Mouse (Mus musculus) liver (tissue): ENCODE measurements around the gene Cacna2d3.

Source experiments
- DNase-seq: peaks from one replicate; pipeline ENCODE4 v3.0.0-alpha.2; 2020; ENCODE audit warnings: mixed read lengths

The Cacna2d3 gene

GRCm38 (mm10) chr14:29485416-29485815, 236.2 kb downstream of the Cacna2d3 start:
- DNase-seq, result no peak

- DNase-seq, result no peak
These were observed 243.2 kb downstream of the Cacna2d3 start for GRCm38 (mm10) chr14:29478403-29478983.

DNA sequence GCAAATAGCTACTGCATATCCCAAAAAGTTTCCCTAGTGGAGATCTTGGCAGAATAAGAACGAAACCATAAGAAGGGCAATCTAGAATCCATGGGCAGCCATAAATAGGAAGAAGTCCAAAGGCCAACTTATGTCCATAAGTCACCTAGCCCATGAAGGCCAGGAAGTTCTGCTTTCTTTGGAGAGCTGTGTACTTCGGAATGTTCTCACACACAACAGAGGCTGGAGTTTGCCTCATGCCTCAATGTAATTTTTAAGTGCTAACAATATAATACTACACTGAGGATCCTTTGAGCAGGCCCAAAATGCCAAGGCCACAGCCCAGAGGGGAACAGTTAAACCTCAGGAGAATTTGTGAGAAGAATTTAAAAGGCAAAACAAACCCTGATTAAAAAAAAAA, 257.4 kb downstream of the Cacna2d3 start:
- no peak for DNase-seq

DNA sequence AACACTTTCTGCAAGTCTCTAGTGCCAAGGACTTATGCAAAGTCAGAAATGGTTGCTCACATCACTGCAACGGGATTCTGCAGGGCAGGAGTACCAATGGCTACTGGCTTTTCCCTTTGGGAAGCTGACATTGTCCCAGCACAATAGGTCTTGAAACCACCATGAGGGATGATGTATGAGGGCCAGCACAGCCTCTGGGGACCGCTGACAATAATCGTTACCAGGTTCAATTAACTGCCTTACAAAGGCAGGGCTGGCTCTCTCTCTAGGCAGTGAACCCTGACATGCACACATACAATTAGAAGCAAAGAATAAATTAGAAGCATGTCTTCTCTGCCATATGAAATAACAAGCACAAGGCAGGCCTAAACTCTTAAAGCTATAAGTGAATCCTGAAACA, 272.5 kb downstream of the Cacna2d3 start:
- no peak for DNase-seq

DNA sequence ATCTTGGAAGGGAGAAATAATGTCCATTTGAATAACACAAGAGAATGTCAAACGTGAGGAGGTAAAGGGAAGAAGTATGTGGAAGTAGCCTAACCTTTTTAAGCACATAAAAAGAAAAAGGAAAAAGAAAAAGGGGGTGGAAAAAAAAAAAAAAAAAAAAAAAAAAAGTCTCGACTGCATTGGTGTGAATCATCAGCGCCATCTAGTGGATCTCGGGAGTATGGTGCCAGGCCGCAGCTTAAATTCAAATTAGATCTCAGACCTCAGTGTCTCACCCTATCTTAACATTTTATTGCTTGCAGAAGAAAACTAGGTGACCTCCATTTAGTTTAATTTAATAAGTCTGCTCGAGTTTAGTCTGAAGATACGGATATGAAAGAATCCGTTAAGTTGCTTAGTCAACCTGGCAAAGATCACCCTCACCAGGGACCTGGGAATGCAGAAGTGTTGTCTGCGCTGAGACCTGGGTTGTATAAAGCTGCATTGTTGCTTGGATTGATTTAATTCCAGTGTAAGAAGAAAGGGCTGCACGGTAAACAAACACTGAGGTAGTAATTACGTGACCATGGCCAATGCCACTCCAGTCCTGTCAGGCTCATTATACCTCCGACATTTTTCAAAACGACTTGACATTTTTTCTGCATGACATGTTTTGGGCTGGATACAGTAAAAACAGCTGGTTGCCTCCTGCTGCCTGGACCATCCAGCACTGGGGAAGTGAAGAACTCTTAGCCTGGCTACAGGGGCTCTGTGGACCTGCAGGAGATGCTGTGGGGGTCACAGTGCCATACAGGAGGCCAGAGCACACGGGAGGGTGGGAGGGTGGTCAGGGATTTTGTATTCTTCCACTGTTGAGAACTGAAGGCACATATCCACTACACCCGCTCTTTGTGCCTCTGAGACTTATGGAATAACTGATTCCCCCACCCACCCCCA, 278.3 kb downstream of the Cacna2d3 start:
- peak; percentile 51 for DNase-seq

DNA sequence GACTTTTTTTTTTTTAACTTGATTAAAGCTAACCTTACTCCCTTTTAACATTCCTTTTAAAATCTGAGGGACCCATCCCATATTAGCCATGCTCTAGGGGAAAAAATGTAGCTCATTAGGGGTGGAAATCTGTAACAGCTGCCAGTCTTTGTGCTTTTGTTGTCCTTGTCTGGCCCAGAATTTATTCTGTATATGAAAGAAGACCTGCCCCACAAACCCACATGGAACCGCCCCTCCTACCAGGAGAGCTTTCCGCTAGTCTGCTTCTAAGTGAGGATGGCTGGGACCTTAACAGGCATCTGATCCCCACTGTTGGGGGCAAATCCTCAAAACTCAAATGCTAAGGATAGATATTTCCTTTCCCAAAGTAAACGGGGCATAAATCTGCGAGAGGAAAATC, 279.2 kb downstream of the Cacna2d3 start:
- no peak for DNase-seq

GRCm38 (mm10) chr14:29438666-29439065, 283.0 kb downstream of the Cacna2d3 start:
- no peak for DNase-seq

DNA sequence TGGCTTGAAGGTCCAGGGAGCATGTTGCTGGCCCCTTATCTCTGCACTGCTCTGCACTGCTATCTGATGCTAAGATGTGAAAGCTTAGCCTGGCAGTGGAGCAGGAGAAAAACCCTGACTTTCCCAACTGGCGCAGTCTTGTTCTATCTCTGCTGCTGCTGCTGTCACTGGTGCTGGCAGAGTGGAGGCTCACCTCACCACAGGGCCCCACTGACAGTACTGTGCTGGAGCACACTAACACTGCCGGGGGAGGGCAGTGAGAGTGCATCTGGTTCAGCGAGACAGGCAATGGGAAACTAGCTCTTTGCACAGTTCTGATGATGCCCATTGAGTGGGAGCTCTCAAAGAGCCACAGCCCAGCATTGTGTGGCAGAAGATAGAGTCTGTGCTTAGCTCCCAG, 283.4 kb downstream of the Cacna2d3 start:
- DNase-seq, result no peak

GRCm38 (mm10) chr14:29435203-29435602, 286.5 kb downstream of the Cacna2d3 start:
- DNase-seq, result no peak

DNA sequence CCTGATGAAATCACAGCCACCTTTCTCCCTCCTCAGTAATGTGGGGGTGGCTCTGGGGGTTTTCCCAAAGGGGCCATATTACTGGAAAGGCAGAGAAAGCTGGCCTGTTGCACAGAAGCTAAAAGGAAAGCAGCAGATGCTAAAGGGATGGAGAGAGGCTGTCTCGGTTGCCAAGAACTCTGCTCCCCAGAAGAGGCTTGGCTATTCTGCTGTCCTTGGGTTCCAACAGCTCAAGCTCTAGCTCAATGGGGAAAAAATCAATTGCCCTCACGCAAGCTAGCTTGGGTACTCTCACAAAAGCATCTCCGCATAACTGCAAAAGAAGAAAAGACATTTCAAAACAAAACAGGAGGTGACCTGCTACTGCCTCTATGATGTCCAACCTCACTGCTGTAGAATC, 287.9 kb downstream of the Cacna2d3 start:
- DNase-seq, result no peak

DNA sequence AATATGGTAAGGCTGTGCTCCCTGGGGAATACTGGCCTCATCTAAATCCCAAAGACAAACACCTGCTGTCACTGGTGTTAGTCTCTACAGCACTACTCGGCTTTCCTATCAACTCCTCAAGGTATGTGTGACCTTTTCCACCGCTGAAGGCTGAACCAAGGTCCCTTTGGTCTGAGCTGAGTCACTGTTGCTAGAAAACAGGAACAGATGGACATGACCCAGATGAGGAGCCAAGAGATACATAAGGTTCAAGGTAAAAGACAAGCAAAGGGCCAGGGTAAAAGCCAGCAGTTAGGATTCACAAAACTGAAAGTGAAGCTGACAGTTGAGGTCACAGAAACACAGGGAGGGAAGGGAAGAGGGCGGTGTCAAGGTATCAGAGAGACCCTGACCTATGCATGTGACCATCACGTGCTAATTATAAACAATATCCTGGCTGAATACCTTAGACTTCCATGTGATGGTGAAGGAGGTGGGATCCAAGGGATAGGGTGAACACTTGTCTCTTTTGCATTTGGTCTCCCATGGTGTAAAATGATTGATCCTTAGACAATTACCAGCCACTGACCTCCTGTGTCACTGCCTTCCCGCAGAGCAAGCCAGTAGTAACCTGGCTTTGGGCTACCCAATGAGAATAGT, 288.5 kb downstream of the Cacna2d3 start:
- DNase-seq, result no peak

DNA sequence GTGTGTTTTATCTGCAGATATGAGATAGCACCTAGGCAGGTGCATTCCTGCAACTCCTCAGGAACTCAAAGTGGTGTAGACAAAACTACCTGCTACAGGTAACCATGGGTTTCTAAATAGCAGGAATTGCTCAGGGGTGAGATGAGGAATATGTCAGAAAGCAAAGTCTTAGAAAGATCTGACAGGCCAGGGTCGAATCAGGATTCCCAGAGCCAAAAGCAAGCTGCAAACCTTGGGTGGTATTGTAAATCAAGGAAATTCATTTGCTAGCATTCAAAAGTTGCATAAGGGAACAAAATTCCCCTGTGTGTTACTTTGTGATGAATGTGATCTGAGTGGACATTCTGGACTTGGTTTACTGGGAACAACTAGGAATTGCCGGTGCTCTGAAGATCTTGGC, 291.9 kb downstream of the Cacna2d3 start:
- DNase-seq, result no peak

DNA sequence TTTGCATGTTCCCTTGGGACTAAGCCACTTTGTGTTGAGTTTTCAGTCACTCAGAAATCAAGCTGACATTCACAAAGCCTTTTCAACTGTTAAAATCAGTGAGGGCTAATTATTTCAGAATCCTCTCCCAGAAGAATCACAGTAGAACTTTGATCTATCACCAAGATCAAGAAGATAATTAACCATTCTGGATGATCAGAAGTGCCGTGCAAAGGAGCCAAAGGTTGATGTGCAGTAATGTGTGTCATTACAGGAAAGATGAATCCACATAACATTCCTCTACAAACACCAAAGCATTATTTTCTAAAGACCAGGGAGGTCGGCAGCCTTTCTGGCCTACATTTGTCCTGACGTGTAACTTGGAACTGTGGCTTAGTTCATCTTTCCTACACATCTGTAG, 296.0 kb downstream of the Cacna2d3 start:
- DNase-seq, result no peak

- no peak for DNase-seq
These were observed 296.5 kb downstream of the Cacna2d3 start for GRCm38 (mm10) chr14:29425208-29425607.

GRCm38 (mm10) chr14:29405878-29406165, 315.8 kb downstream of the Cacna2d3 start:
- DNase-seq, result no peak

GRCm38 (mm10) chr14:29405125-29405877, 316.4 kb downstream of the Cacna2d3 start:
- DNase-seq, result no peak

DNA sequence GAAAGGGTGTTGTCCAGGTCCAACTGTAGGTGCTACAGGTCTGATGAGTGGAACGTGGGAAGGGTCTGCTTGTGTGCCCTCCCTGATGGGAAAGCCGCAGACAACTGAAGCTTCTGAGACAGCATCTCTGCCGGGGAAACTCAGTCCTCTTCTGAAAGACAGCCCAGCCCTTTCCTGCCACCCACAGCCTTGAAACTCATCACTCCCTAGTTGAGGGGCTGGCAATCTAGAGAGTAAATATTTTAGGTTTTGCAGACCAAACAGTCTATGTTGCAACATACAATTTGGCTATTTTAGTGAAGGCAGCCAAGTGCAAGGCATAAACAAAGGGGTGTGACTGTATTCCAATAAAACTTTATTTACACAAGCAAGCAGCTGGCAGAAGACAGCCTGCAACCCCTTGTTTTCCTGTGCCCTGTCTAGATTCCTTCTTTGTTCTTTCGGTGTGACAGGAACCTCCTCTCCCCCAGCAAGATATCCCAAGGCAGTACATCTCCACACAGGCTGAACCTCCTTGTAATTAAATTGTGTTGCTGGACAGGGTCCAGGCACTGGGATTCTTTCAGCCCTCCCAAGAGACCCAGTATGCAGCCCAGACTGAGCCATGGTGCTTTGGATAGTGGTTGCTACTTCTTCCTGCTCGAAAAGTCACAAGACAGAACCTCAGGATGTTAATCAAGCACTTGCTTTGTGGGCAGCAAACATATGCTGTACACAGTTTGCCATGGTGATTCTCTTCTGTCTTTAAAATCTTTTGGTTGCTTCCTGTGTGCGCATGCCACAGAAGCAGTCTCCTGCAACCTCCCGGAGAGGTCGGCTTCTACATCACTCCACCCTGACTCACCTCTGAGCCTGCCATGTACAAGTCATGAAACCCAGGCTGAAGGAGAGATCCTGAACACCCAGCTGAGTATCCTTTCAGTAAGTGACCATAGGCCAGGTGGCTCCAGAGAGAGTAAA, 317.5 kb downstream of the Cacna2d3 start:
- DNase-seq, result no peak

GRCm38 (mm10) chr14:29402471-29402870, 319.2 kb downstream of the Cacna2d3 start:
- DNase-seq, result no peak

GRCm38 (mm10) chr14:29393786-29394185, 327.9 kb downstream of the Cacna2d3 start:
- DNase-seq, result no peak

DNA sequence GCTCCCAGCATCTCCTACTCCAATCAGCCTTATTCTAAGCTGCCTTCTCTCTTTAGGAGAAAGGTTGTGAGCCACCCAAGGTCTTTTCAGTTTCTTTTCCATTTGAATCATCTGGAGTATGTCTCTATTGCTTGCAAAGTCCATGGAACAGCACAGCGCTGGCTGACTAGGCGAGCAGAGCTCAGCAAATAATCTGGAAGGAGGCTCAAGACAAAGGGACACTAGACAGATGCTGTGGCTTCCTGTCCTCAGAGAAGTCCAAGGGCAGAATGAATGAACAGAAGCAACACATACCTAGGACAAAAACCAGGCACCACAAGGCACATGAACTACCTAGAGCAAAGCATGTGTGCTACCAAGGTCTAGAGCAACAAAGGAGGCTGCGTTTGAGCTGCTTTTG, 328.8 kb downstream of the Cacna2d3 start:
- DNase-seq, result no peak

GRCm38 (mm10) chr14:29391489-29391888, 330.2 kb downstream of the Cacna2d3 start:
- no peak for DNase-seq

- DNase-seq, result no peak
These were observed 333.9 kb downstream of the Cacna2d3 start for GRCm38 (mm10) chr14:29387761-29388160.
